Mouse (Mus musculus): ENCODE measurements at regions not wholly inside any gene's neighbourhood (a gene's known extent, or its start where the extent isn't known, plus 50 kb on each side); places are given as distances from the start of the nearest gene placed in this dataset.

DNA sequence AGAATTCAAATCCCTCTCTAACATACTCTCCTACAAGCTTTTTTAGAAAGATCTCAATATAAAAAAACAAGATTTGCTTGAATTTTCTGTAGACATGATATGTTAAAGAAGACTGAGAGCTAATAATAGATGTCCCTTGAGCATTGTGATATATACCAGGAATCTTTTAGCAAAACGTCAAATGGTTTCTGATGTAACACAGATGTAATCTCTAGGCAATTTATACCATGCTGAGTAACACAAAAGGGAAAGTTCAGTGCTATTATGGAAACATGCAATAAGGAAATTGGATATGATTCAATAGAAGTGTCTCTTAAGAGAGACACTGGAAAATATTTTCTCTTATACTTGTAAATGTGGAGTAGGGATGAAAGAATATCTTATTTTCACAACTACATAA is 434.8 kb upstream of the Fsip2 start:
- DNase-seq: no peak

GRCm38 (mm10) chr2:82515165-82515564 is 428.3 kb upstream of the Fsip2 start:
- no peak for DNase-seq

DNA sequence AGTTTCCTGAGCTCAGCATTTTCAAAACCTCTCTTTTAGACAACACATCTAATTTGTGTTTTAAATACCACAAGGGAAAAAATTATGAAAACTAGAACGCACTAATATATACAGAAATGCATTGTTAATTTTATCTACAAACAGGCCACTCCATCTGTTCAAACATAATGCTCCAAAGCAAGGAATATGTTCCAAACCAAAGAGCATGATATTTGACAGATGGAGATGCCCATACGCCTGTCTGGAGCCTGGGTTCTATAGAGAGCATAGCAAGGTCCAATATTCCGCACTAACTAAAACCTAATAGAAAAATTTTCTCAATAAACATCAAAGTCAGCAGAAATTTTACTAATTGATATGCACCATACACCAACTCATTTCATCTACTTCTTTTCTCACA is 423.5 kb upstream of the Fsip2 start:
- DNase-seq: peak; percentile 20 to 25

GRCm38 (mm10) chr2:82538958-82539357 is 404.5 kb upstream of the Fsip2 start:
- DNase-seq: no peak

DNA sequence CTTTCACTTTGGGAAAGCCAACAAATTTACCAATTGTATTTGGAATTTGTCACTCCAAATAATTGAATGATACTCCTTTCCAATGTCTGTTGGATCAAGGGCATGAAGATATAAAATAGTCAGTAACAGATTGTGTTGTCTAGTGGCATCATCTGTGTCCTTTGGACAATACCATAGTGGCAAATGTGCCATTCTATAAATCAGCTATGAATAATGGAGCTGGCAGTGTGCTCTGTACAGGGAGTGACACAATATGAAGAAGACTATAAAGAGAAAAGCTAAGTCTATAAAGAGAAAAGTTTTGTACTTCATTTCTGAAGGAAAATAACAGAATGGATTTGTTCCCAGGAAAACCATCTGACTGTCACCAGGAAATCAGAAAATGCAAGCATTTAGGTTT is 402.8 kb upstream of the Fsip2 start:
- DNase-seq: no peak

DNA sequence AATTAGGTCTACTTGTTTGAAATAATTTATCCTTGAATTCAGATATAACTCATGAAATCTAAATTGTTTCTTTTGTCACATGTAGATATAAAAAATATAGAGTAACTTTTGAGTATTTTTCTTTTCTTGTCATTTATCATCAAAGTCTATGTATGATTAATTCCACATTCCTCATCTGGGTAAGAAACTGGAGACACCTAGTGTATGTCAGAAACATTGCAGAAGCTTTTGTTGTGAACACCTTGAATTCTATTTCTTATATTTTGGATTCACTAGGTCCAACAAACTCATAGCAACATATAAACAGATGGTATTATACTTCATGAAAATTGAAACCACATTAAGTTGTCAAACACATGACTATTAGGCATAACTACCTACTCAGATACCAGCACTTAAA is 373.1 kb upstream of the Fsip2 start:
- peak in 1 of 2 experiments; percentile 8 for DNase-seq

DNA sequence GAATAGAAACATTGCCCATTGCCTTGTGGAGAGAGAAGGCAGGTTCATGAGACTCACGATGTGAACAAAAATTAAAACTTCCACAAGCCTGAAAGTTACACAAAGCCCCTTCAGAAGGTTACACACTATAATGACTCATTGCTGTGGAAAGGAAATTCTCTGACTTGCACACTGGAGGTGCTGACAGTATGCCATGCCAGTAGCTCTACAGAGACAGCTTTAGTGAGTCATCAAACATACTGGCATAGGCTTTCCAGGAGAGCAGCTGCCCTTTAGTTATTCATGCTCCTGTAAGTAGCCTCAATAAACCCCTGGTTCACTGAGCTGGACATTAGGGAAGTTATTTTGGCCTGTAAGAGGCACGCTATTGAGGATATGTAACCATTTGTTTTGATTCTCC is 371.3 kb upstream of the Fsip2 start:
- peak; percentile 29 to 31 for DNase-seq

DNA sequence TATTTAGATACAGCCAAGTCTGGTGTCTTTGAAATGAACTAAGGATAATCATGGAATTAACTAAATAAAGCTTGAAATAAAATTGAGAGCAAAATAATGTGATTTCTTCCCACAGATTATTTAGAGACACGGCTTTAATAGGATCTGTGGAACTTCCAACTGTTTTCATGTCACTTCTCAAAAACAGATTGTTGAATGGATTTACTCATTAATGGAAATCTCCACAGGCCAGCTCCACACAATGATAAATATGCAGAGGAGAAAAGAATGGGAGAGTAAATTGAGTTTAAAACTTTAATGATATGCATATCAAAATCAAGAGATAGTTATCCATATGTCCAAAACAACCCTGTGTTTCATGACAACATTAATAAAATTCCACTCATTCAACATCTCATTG is 369.6 kb upstream of the Fsip2 start:
- DNase-seq: no peak

DNA sequence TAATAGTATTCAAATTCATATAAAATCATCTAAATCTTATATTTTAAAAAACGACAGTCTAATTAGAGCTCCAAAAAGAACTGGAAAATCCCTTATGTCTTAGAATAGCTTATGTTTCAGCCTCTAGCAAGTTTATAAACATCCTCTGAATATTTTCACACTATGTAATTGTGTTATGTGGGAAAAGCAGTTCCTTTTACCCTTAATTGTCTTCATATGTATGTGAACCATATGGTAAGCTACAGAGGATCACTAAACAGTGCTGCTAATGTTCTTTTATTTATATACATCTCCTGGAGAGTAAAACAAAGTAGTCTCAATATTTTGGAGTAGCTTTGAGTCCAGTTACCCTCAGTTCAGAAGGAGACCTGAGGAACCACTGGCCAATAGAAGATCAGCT is 363.8 kb upstream of the Fsip2 start:
- DNase-seq: no peak

DNA sequence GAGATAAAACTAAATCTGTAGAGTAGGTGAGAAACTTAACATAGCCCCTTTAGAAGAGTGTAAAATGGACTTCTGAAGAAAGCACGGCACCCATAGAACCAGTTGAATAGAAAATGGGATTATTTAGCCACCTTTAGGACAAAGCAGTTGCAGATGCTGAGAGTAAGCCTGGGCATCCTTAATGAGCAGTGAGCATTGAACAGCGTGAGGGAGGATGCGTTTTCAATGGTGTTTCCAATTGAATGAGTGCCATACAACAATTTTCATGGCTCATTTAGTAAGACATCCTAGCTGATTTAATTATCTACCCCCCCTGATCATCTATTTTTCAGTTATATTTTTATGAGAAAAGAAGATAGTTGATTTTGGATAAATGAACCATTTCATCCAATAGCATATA is 327.2 kb upstream of the Fsip2 start:
- peak; percentile 33 to 68 for DNase-seq

- DNase-seq: no peak
These were observed 322.9 kb upstream of the Fsip2 start for GRCm38 (mm10) chr2:82620553-82620952.

DNA sequence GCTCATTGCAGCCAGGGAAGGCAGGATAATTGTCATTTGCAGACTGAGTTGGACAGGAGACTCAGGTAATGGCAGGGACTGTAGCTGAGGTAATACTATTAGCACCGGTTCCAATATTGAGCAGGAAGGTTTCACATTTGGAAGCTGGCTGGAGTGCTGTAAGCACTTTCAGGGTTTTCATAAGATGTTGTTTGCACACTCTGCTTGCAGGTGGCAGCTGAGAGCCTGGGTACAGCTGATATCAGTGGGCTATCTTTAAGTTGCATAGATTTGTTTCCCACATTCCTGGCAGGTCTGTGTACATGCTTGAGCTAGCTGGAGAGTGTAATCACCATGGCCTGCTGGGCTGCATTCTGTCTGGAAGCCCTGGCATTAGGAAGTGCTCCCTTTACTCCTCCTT is 299.0 kb upstream of the Fsip2 start:
- peak; percentile 33 to 46 for DNase-seq
